Mouse (Mus musculus) ZHBTc4 (cell line): ENCODE data around the gene Commd4.

Source experiments
- DNase-seq: peaks from one replicate; pipeline ENCODE4 v3.0.0-alpha.2; 2011; ENCODE audit warnings: low read depth, low spot score

Commd4 gene

GRCm38 (mm10) chr9:57141417-57142353 is 16.4 kb downstream of the Commd4 start:
- no peak for DNase-seq

- DNase-seq: peak; percentile 83
These were observed 18.6 kb downstream of the Commd4 start for GRCm38 (mm10) chr9:57139571-57139970.

- DNase-seq: no peak
These were observed 19.0 kb downstream of the Commd4 start for GRCm38 (mm10) chr9:57139110-57139509.

GRCm38 (mm10) chr9:57138507-57138906 is 19.6 kb downstream of the Commd4 start:
- no peak for DNase-seq

- DNase-seq: no peak
These were observed 20.4 kb downstream of the Commd4 start for GRCm38 (mm10) chr9:57137777-57138176.

- DNase-seq: no peak
These were observed 20.9 kb downstream of the Commd4 start for GRCm38 (mm10) chr9:57137246-57137645.

GRCm38 (mm10) chr9:57130577-57131433 is 27.3 kb downstream of the Commd4 start, which contains the start of gene Man2c1:
TSS of gene Man2c1 (plus strand) at chr9:57130690.
- peak; percentile 98 for DNase-seq

- no peak for DNase-seq
These were observed 28.5 kb downstream of the Commd4 start for GRCm38 (mm10) chr9:57129641-57130040.

GRCm38 (mm10) chr9:57117261-57117755 is 40.8 kb downstream of the Commd4 start:
- peak; percentile 65 for DNase-seq
